Mouse (Mus musculus) brain, embryonic 14.5 days (tissue): Measurements from ENCODE around the gene Fkbpl.

Source experiments
- CTCF ChIP-seq: fragments of 200-500 bp; IDR thresholded peaks from 2 replicates; pipeline ENCODE4 v1.5.1; 2012; ENCODE audit warnings: inconsistent platforms, mild to moderate bottlenecking, moderate library complexity, borderline replicate concordance; ENCODE audit not compliant: insufficient read depth, insufficient read length; ENCODE audit errors: extremely low read depth
- POLR2A ChIP-seq: fragments of 200-500 bp; IDR thresholded peaks from 2 replicates; pipeline ENCODE4 v1.6.1; 2012; ENCODE audit warnings: mild to moderate bottlenecking, inconsistent platforms, borderline replicate concordance; ENCODE audit not compliant: poor library complexity, insufficient read depth, insufficient read length, severe bottlenecking; ENCODE audit errors: extremely low read depth

- no peak for TF ChIP-seq CTCF
- TF ChIP-seq POLR2A, result no peak
Observed at GRCm38 (mm10) chr17:34662468-34662867, 17.9 kb downstream of the Fkbpl start.
